Mouse (Mus musculus) MEL (cell line): ENCODE measurements around the gene Rbfox2.

Experiments used
- CTCF ChIP-seq, 3 experiments: IDR thresholded peaks in 2 of 3; conservative IDR thresholded peaks in 1 of 3; 2 replicates each; pipeline ENCODE4 v1.5.1; 2011 to 2012; ENCODE audit warnings: low read length in 3 of 3, low read depth in 2 of 3, mild to moderate bottlenecking in 2 of 3, improper control_type of control experiment in 1 of 3, inconsistent platforms in 1 of 3, mixed read lengths in 1 of 3, moderate library complexity in 1 of 3; ENCODE audit not compliant: control insufficient read depth in 1 of 3, insufficient read depth in 1 of 3, poor library complexity in 1 of 3, severe bottlenecking in 1 of 3
- ELF1 ChIP-seq: IDR thresholded peaks from 2 replicates; pipeline ENCODE4 v1.6.1; 2014; ENCODE audit warnings: low read depth, mild to moderate bottlenecking, inconsistent platforms, low read length, improper control_type of control experiment, moderate library complexity
- MYC ChIP-seq: IDR thresholded peaks from 2 replicates; pipeline ENCODE4 v1.6.1; 2011; ENCODE audit warnings: low read depth, mild to moderate bottlenecking, low read length, improper control_type of control experiment, moderate library complexity
- RCOR1 ChIP-seq: IDR thresholded peaks from 2 replicates; pipeline ENCODE4 v1.6.1; 2012; ENCODE audit warnings: low read depth, mild to moderate bottlenecking, inconsistent platforms, low read length, improper control_type of control experiment
- SIN3A ChIP-seq: IDR thresholded peaks from 2 replicates; pipeline ENCODE4 v1.6.1; 2012; ENCODE audit warnings: low read length, improper control_type of control experiment, inconsistent platforms

- TF ChIP-seq CTCF (IDR thresholded peaks at IDR 0.05 in 2 of 3, conservative IDR thresholded peaks at IDR 0.05 in 1 of 3; ENCODE audit: control insufficient read depth in 1 of 3, insufficient read depth in 1 of 3, low read depth in 2 of 3, low read length in 3 of 3, poor library complexity in 1 of 3, severe bottlenecking in 1 of 3) (no peak), RCOR1 (no peak), ELF1 (no peak), MYC (no peak), SIN3A (no peak)
These were observed 6.9 kb upstream of the Rbfox2 start for GRCm38 (mm10) chr15:77313701-77314100.
